Mouse (Mus musculus) hindbrain, embryonic 11.5 days (tissue): ENCODE measurements around the gene Stmn1. TPM values are rescaled to one million over a fixed set of nuclear protein-coding genes. Genes with fewer than 3 reads are reported as not detected.
"Not testable (repeated sequence)": the region's sequence is repeated elsewhere in the genome, so short reads cannot be mapped to it uniquely, and the experiment has no call there.

Experiments
- ATAC-seq: fragments of 200-750 bp; cut with Nextera tagmentation; 2 replicates; pipeline ENCODE4 v1.8.0; 2017; ENCODE audit warnings: mild to moderate bottlenecking, moderate TSS enrichment, moderate library complexity; ENCODE audit not compliant: low FRiP score
- DNase-seq: peaks from one replicate; pipeline ENCODE4 v3.0.0-alpha.2; 2015; ENCODE audit warnings: low spot score
- H3K27ac ChIP-seq: fragments of 300-500 bp; sonication (generic); 2 replicates; pipeline ENCODE4 v1.5.1; 2014; ENCODE audit warnings: mild to moderate bottlenecking, low read depth, low read length
- H3K27me3 ChIP-seq: fragments of 300-500 bp; sonication (generic); 2 replicates; pipeline ENCODE4 v1.6.1; 2014; ENCODE audit warnings: mild to moderate bottlenecking, low read length, moderate library complexity, mixed read lengths; ENCODE audit not compliant: control insufficient read depth, insufficient read depth
- H3K36me3 ChIP-seq: fragments of 300-500 bp; sonication (generic); 2 replicates; pipeline ENCODE4 v1.6.1; 2014; ENCODE audit warnings: mild to moderate bottlenecking, low read length, moderate library complexity, mixed read lengths; ENCODE audit not compliant: control insufficient read depth, insufficient read depth
- H3K4me1 ChIP-seq: fragments of 300-500 bp; sonication (generic); replicated peaks from 2 replicates; pipeline ENCODE4 v1.6.1; 2014; ENCODE audit warnings: low read length, mixed read lengths; ENCODE audit not compliant: control insufficient read depth, insufficient read depth
- H3K4me2 ChIP-seq: fragments of 300-500 bp; sonication (generic); replicated peaks from 2 replicates; pipeline ENCODE4 v1.6.1; 2014; ENCODE audit warnings: mild to moderate bottlenecking, low read depth, low read length
- H3K4me3 ChIP-seq: fragments of 300-500 bp; sonication (generic); 2 replicates; pipeline ENCODE4 v1.5.1; 2014; ENCODE audit warnings: low read depth, low read length
- H3K9ac ChIP-seq: fragments of 300-500 bp; sonication (generic); 2 replicates; pipeline ENCODE4 v1.6.1; 2014; ENCODE audit warnings: low read depth, low read length
- H3K9me3 ChIP-seq: fragments of 300-500 bp; sonication (generic); 2 replicates; pipeline ENCODE4 v1.6.1; 2016; ENCODE audit warnings: low read length; ENCODE audit not compliant: control insufficient read depth
- WGBS: fragments of 180-500 bp; shearing (Covaris S2); extraction: QIAGEN DNeasy Blood & Tissue Kit; methylation state at CpG from one replicate; pipeline ENCODE4 v1.1.7; 2014; 5-methylcytosine and 5-hydroxymethylcytosine counted together
- polyA plus RNA-seq: library from polyadenylated mRNA; unstranded; fragments of >200 nt; fragmentation: Nextera tagmentation; extraction: Ambion mirVana; gene quantifications from 2 replicates; pipeline ENCODE4 v1.2.1, GENCODE M21; 2014

Gene Stmn1
- polyA plus RNA-seq, 1 experiment from 2014 or later = 4,492 TPM

DNA sequence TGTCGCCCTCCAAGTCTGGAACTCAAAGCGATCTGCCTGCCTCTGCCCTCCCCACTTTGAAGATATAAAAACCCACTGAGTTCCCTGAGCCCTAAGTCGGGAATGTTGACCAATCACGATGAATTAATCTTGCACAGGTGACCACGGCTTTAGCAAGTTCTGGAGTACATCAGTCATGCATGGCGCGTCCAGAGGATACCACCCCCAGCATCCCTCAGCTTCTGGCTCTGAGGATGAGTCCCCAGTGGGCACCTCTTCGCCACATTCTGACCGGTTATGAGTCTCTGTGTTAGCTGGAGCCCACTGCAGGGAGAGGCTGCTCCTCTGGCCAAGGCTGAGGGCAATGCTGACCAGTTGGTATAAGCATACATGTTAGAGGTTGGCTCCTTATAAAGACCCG is 16.1 kb downstream of the Stmn1 start:
- no peak overlapping the region for H3K27ac ChIP-seq
- H3K4me3 ChIP-seq = no peak overlapping the region
- H3K4me2 ChIP-seq = no peak overlapping the region
- WGBS = 83% methylated on average over 10 of the region's 10 CpGs
- H3K9ac ChIP-seq = no peak overlapping the region
- no peak for DNase-seq
- no peaks in the 10 kb centered on the region for H3K36me3 ChIP-seq
- no peaks in the 10 kb centered on the region for H3K4me1 ChIP-seq
- H3K27me3 ChIP-seq = no peaks in the 10 kb centered on the region
- H3K9me3 ChIP-seq = no peaks in the 10 kb centered on the region
- ATAC-seq = no peak

DNA sequence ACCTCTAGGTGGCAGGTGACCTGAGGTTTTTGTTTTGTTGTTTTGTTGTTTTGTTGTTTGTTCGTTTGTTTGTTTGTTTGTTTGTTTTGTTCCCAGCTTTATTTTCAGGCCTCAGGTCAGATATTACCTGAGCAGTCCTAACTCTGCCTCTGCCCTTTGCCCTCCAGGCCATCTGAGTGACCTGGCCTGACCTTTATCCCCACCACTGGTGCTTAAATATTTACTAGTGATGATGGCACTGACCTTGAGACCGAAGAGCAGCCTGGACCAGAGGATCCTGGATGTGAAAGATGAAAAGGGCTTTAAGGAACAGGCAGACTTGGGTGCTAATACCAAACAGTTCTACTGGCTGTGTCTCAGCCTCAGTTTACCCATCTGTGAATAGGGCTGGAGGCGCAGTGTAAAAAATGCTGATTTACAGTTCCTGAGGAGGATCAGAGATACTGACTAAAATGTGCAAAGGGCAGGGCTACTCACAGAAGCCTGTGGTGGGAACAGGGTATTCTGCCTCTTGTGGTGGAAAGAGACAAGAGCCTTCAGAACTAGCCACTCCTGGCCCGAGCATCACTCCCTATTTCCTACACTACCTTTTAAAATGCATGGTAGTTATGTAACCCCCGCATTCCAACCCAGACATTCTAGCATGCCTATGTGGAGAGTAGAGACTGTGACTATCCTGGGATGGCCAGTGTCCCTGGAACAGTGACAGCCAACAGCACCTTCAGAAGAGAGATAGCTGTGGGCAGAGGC is 17.2 kb downstream of the Stmn1 start:
- Histone ChIP-seq H3K36me3 (no peaks in the 10 kb centered on the region), H3K4me2 (no peak overlapping the region), H3K4me1 (no peaks in the 10 kb centered on the region), H3K9me3 (no peaks in the 10 kb centered on the region), H3K4me3 (no peak overlapping the region), H3K9ac (no peak overlapping the region), H3K27me3 (no peaks in the 10 kb centered on the region), H3K27ac (no peak overlapping the region)
- no peak for ATAC-seq
- DNase-seq = no peak
- 87% methylated on average over 5 of the region's 5 CpGs for WGBS

DNA sequence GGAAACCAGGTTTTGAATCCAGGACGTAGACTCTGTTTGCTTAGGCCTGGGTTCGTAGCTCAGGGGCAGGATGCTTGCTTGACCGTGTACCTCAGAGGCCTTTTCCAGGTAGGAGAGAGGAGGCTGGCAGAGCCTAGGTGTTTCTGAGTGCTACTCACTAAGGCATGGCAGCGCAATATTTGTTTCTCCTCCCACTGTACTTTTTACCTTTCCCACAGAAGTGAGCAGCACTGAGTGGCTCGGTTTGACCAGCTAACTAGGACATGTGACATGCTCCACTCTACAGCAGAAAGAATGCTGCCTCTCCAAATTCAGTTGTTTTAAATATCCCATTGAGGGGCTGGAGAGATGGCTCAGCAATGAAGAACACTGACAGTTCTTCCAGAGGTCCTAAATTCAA is 20.1 kb downstream of the Stmn1 start:
- Histone ChIP-seq H3K4me3 (no peak overlapping the region), H3K9me3 (no peaks in the 10 kb centered on the region), H3K27ac (no peak overlapping the region), H3K9ac (no peak overlapping the region), H3K4me1 (no peaks in the 10 kb centered on the region), H3K4me2 (no peak overlapping the region), H3K36me3 (no peaks in the 10 kb centered on the region), H3K27me3 (no peaks in the 10 kb centered on the region)
- ATAC-seq (no peak), DNase-seq (no peak)
- WGBS = 92% methylated on average over 5 of the region's 5 CpGs

GRCm38 (mm10) chr4:134489986-134490665 is 22.0 kb downstream of the Stmn1 start:
- Histone ChIP-seq H3K9ac (no peak overlapping the region), H3K27me3 (no peaks in the 10 kb centered on the region), H3K27ac (no peak overlapping the region), H3K4me3 (no peak overlapping the region), H3K36me3 (no peaks in the 10 kb centered on the region), H3K9me3 (no peaks in the 10 kb centered on the region), H3K4me2 (no peak overlapping the region), H3K4me1 (no peaks in the 10 kb centered on the region)
- DNase-seq = no peak
- WGBS = 87% methylated on average over 11 of the region's 11 CpGs
- no peak for ATAC-seq

DNA sequence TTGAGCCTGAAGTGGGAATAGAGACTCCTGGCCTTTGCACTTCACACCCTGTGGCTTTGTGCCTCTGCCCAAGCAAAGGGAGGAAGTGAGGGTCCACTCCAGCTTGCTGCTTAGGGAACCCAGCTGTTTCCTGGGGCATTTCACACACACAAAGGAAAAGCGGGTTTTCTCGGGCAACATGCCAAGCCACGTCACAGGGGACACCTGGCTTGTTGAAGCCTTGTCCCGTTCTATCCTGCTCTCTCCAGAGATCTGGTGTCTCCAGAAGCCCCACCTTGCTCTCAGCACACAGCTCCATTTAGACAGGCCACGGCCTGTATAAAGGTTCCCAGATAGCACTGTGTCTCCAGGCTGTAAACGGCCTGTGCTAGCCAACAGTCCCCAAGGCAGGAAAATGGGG is 23.6 kb downstream of the Stmn1 start:
- 89% methylated on average over 6 of the region's 6 CpGs for WGBS
- Histone ChIP-seq H3K4me1 (no peaks in the 10 kb centered on the region), H3K27me3 (no peaks in the 10 kb centered on the region), H3K36me3 (no peaks in the 10 kb centered on the region), H3K9ac (no peak overlapping the region), H3K9me3 (no peaks in the 10 kb centered on the region), H3K4me3 (no peak overlapping the region), H3K27ac (no peak overlapping the region), H3K4me2 (no peak overlapping the region)
- DNase-seq (no peak), ATAC-seq (no peak)

GRCm38 (mm10) chr4:134494161-134494560 is 26.0 kb downstream of the Stmn1 start:
- 88% methylated on average over 6 of the region's 6 CpGs for WGBS
- not testable (repeated sequence) for ATAC-seq, H3K4me3 ChIP-seq

DNA sequence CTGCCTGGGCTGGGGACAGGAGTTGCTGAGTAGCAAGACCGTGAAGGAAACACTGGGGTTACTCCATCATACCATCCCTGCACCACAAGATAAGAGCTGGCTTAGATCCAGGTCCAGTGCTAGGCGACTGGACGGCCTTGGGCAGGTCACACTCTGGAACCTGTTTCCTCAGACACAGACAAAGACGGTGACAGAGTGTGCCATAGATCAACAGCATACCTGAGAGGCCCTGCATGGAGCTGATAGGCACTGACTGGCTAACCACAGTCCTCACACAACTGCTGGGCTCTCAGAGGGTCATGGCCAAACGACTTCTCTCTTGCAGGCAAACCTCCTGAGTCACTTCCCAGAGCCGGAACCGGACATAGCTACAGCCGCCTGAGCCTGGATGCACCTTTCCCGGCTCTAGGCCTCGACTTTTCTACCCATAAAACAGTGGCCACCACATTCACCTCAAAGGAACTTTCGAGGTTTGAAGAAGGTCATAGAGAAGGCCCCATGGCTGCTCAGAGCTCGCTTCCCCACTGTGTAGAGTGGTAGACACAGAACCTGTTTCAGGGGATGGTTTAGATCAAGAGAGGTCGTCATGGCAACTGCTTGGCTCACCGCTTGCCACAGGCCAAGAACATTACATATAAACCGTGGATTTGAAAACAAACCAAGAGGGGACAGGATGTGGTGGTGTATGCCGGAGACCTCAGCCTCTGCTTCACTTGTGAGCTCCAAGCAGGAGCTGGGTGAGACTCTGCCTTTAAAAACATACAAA is 26.8 kb downstream of the Stmn1 start:
- H3K27ac ChIP-seq = no peak overlapping the region
- no peak overlapping the region for H3K9ac ChIP-seq
- no peak overlapping the region for H3K4me2 ChIP-seq
- no peaks in the 10 kb centered on the region for H3K27me3 ChIP-seq
- DNase-seq = no peak
- H3K36me3 ChIP-seq = no peaks in the 10 kb centered on the region
- H3K9me3 ChIP-seq = no peaks in the 10 kb centered on the region
- no peak for ATAC-seq
- H3K4me1 ChIP-seq = no peaks in the 10 kb centered on the region
- 72% methylated on average over 16 of the region's 16 CpGs for WGBS
- no peak overlapping the region for H3K4me3 ChIP-seq

More at GRCm38 (mm10) chr4:134494161-134494560, 26.0 kb downstream of the Stmn1 start:
- H3K9me3 ChIP-seq, H3K9ac ChIP-seq, H3K4me1 ChIP-seq, H3K36me3 ChIP-seq, DNase-seq, H3K4me2 ChIP-seq, H3K27me3 ChIP-seq, H3K27ac ChIP-seq: not testable (repeated sequence)

DNA sequence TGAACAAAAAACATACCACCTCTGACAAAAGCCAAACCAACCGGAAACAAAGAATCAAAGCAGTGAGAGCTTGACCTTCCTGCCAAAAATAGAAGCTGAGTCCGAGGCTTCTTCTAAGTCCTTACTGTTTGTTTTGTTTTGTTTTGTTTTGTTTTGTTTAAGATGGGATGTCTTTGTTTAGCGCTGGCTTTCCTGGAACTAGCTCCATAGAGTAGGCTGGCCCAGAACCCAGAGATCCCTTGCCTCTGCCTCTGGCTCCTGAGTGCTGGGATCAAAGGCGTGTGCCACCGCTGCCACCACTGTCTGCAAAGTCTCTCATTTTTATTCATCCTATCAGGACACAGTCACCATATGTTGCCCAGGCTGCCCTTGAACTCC is 27.4 kb downstream of the Stmn1 start:
- Histone ChIP-seq H3K9me3 (no peaks in the 10 kb centered on the region), H3K36me3 (no peaks in the 10 kb centered on the region), H3K27me3 (no peaks in the 10 kb centered on the region), H3K4me3 (no peak overlapping the region), H3K4me1 (no peaks in the 10 kb centered on the region), H3K9ac (no peak overlapping the region), H3K27ac (no peak overlapping the region), H3K4me2 (no peak overlapping the region)
- 70% methylated on average over 5 of the region's 5 CpGs for WGBS
- ATAC-seq (no peak), DNase-seq (no peak)
